Mouse (Mus musculus): ENCODE data around the gene Ndufs7. TPM values are rescaled to one million over a fixed set of nuclear protein-coding genes. Genes with fewer than 3 reads are reported as not detected.
"Not testable (repeated sequence)": the region's sequence is repeated elsewhere in the genome, so short reads cannot be mapped to it uniquely, and the experiment has no call there.

Ndufs7 gene
- polyA plus RNA-seq (2012; ENCODE audit: insufficient read depth, low replicate concordance): 226 and 551 TPM in 2 replicates

DNA sequence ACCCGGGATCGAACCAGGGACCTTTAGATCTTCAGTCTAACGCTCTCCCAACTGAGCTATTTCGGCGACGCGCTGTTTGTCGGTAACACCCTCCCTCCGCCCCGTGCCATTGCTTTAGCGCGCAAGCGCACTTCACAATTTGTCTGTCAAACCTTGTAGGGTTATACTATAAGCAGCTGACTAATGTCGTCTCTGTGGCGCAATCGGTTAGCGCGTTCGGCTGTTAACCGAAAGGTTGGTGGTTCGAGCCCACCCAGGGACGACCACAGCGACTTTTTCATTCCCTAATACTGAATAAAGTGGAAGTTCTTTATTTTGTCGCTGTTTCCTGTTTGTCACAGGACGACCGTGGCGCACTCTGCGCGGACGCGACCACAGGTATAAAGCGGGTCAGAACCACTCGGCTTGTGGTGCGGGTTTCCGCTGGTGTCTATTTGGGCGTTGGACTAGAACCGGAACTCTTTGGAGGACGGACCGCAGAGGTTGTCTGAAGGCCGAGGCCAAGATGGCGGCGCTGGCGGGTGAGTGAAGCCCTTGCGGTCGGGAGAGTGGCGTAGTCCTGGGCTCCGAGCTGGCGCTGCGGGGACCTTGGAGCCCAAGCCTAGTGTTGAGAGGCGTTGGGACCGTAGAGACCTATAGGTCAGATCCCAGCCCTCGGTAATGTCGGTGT is at the start of gene Ndufs7:
Gene Ndufs7 (plus strand): TSS at position 151 of the 670 bp plus-strand sequence.
- Histone ChIP-seq H3K4me3 (replicated peaks) (peak within 1 kb of the TSS; percentile 96), H3K36me3 (replicated peaks; ENCODE audit: low read length) (peaks cover 41% of the 10 kb centered on the region), H3K9me3 (no peaks in the 10 kb centered on the region), H3K27me3 (replicated peaks) (peaks cover 2% of the 10 kb centered on the region), H3K4me1 (peaks cover 72% of the 10 kb centered on the region)
- TF ChIP-seq FLI1 (IDR thresholded peaks at IDR 0.05; ENCODE audit: low read length) (peak; percentile 50; the same call in 1 of the 2 replicates), GATA1 (IDR thresholded peaks at IDR 0.05; ENCODE audit: borderline replicate concordance, low read length) (no peak)

- Histone ChIP-seq H3K9me3 (no peaks in the 10 kb centered on the region), H3K27me3 (replicated peaks) (peaks cover 65% of the 10 kb centered on the region), H3K4me1 (peaks cover 13% of the 10 kb centered on the region), H3K36me3 (replicated peaks; ENCODE audit: low read length) (no peaks in the 10 kb centered on the region), H3K4me3 (replicated peaks) (no peak overlapping the region)
- no peak for TF ChIP-seq FLI1 (IDR thresholded peaks at IDR 0.05; ENCODE audit: low read length)
- no peak for TF ChIP-seq GATA1 (IDR thresholded peaks at IDR 0.05; ENCODE audit: borderline replicate concordance, low read length)
These were observed 49.4 kb upstream of the Ndufs7 start for GRCm38 (mm10) chr10:80199440-80200008.

- H3K27me3 ChIP-seq (replicated peaks): peaks cover 69% of the 10 kb centered on the region
These were observed 48.4 kb upstream of the Ndufs7 start for GRCm38 (mm10) chr10:80200485-80200884.

GRCm38 (mm10) chr10:80204055-80204454 is 44.9 kb upstream of the Ndufs7 start:
- Histone ChIP-seq H3K27me3 (replicated peaks) (peaks cover 71% of the 10 kb centered on the region), H3K9me3 (no peaks in the 10 kb centered on the region), H3K4me1 (peaks cover 13% of the 10 kb centered on the region), H3K36me3 (replicated peaks; ENCODE audit: low read length) (no peaks in the 10 kb centered on the region), H3K4me3 (replicated peaks) (no peak overlapping the region)
- TF ChIP-seq GATA1 (IDR thresholded peaks at IDR 0.05; ENCODE audit: borderline replicate concordance, low read length) (no peak), FLI1 (IDR thresholded peaks at IDR 0.05; ENCODE audit: low read length) (no peak)

More at GRCm38 (mm10) chr10:80200485-80200884, 48.4 kb upstream of the Ndufs7 start:
- Histone ChIP-seq H3K4me1 (peaks cover 13% of the 10 kb centered on the region), H3K36me3 (replicated peaks; ENCODE audit: low read length) (no peaks in the 10 kb centered on the region), H3K9me3 (no peaks in the 10 kb centered on the region), H3K4me3 (replicated peaks) (no peak overlapping the region)
- TF ChIP-seq GATA1 (IDR thresholded peaks at IDR 0.05; ENCODE audit: borderline replicate concordance, low read length): no peak
- TF ChIP-seq FLI1 (IDR thresholded peaks at IDR 0.05; ENCODE audit: low read length): no peak

DNA sequence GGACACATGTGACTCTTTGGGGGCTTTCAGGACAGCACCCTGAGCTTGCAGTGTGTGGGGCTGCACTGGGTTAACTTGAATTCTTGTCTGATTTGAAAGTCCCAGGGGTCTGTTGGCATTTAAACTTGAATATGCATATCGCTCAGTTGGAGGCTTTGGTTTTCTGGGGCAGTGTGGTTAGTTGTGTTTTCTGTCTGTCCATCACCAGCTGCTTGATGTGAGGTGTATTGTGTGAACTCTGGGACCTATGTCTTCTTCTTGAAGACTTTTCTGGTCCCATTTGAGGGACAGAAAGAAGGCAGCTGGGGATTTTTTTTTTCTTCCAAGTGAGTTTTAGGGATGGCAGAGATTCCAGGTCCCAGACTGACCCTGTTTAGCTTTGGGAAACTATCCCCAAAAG is 41.7 kb upstream of the Ndufs7 start:
- H3K36me3 ChIP-seq (replicated peaks; ENCODE audit: low read length): no peaks in the 10 kb centered on the region
- peaks cover 10% of the 10 kb centered on the region for H3K4me1 ChIP-seq
- peaks cover 63% of the 10 kb centered on the region for H3K27me3 ChIP-seq (replicated peaks)
- no peak for TF ChIP-seq FLI1 (IDR thresholded peaks at IDR 0.05; ENCODE audit: low read length)
- no peak for TF ChIP-seq GATA1 (IDR thresholded peaks at IDR 0.05; ENCODE audit: borderline replicate concordance, low read length)
- H3K4me3 ChIP-seq (replicated peaks): no peak overlapping the region
- no peaks in the 10 kb centered on the region for H3K9me3 ChIP-seq

DNA sequence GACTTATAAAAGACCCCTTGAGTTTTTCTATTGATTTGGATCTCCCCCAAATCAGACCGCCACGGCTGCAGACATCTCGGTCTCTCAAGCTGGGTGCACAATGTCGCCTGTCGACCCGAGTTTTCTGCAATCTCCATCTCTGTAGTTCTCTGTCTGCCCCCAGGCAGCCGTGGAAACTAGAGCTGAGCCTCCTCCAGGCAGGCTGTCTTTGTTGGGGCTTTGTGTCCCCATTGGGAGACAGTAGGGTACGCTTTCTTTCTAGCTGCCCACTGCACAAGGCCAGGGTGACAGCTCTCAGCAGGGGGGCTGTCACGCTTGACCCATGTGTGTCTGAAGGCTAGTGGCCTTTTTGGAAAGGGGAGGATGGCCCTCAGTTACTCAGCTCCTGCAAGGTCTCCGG is 41.2 kb upstream of the Ndufs7 start:
- Histone ChIP-seq H3K9me3 (no peaks in the 10 kb centered on the region), H3K36me3 (replicated peaks; ENCODE audit: low read length) (no peaks in the 10 kb centered on the region), H3K27me3 (replicated peaks) (peaks cover 63% of the 10 kb centered on the region), H3K4me1 (peaks cover 14% of the 10 kb centered on the region), H3K4me3 (replicated peaks) (no peak overlapping the region)
- TF ChIP-seq GATA1 (IDR thresholded peaks at IDR 0.05; ENCODE audit: borderline replicate concordance, low read length) (no peak), FLI1 (IDR thresholded peaks at IDR 0.05; ENCODE audit: low read length) (no peak)

DNA sequence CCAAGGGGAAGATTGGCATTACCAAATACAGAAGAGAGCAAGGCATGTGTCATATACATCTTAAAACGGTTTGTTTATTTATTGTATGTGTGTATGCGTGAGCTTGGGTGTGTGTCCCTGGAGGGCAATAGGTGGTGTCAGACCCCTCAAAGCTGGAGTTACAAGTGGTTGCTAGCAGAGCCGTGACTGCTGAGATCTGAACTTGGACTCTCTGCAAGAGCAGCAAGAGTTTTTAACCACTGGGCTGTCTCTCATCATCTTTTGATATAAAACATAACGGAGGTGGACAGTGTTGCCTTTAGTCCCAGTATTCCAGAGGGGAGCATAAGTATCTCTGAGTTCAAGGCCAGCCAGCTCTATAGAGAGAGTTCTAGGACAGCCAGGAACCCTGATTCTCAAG is 40.7 kb upstream of the Ndufs7 start:
- no peak overlapping the region for H3K4me3 ChIP-seq (replicated peaks)
- peaks cover 14% of the 10 kb centered on the region for H3K4me1 ChIP-seq
- H3K27me3 ChIP-seq (replicated peaks): peaks cover 64% of the 10 kb centered on the region
- H3K36me3 ChIP-seq (replicated peaks; ENCODE audit: low read length): no peaks in the 10 kb centered on the region
- TF ChIP-seq GATA1 (IDR thresholded peaks at IDR 0.05; ENCODE audit: borderline replicate concordance, low read length): no peak
- TF ChIP-seq FLI1 (IDR thresholded peaks at IDR 0.05; ENCODE audit: low read length): no peak
- H3K9me3 ChIP-seq: no peaks in the 10 kb centered on the region

DNA sequence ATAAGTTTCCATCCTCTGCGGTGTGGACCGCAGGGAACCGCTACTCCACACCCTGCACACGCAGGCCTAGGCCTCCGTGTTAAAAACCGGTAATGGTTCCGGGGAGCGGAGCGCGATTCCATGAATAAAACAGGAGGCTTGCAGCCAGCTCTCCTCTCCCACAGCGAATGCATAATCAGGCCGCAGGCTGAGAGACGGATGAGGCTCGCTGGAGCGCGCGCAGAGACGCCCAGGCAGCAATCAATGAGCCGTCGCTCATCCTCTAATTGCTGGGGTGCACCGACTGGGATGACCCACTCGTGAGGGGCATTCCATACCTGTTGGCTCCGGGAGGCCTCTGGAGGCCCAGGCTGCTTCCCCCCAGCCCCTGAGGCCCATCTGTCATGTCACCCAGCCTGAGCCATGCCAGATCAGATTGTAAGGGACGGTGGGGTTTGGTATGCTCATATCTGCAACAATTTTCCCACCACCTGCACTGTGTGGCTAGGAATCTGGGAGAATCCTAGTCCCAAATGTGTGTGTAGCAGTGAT is 40.0 kb upstream of the Ndufs7 start:
- Histone ChIP-seq H3K36me3 (replicated peaks; ENCODE audit: low read length) (no peaks in the 10 kb centered on the region), H3K4me1 (peaks cover 12% of the 10 kb centered on the region), H3K4me3 (replicated peaks) (no peak overlapping the region), H3K9me3 (no peaks in the 10 kb centered on the region), H3K27me3 (replicated peaks) (peaks cover 62% of the 10 kb centered on the region)
- no peak for TF ChIP-seq FLI1 (IDR thresholded peaks at IDR 0.05; ENCODE audit: low read length)
- TF ChIP-seq GATA1 (IDR thresholded peaks at IDR 0.05; ENCODE audit: borderline replicate concordance, low read length): no peak

DNA sequence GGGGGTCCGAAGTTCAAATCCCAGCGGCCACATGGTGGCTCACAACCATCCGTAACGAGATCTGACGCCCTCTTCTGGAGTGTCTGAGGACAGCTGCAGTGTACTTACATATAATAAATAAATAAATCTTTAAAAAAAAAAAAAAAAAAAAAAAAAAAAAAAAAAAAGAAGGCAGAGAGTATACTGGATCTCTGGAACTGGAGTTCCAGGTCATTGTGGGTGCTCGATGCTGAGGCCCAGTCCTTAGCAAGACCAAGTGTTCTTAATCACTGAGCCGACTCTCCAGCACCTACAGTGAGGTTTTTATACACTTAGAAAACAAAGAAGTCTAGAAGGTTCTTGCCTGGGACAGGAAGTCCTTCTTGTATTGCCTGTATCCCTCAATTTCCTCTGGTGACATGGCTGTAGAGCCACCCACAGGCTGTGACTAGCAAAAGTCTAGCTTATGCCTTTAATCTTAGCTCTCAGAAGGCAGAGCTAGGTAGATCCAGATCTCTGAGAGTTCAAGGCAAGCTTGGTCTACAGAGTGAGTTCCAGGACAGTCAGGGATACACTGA is 37.3 kb upstream of the Ndufs7 start:
- H3K9me3 ChIP-seq; H3K36me3 ChIP-seq (replicated peaks; ENCODE audit: low read length); H3K4me3 ChIP-seq (replicated peaks): not testable (repeated sequence)
- H3K27me3 ChIP-seq (replicated peaks): peaks cover 55% of the 10 kb centered on the region
- peaks cover 11% of the 10 kb centered on the region for H3K4me1 ChIP-seq

Data from megakaryocyte, embryonic 14.5 days (primary cell).